Mouse (Mus musculus): Measurements from ENCODE around the gene Rnf224. TPM values are rescaled to one million over a fixed set of nuclear protein-coding genes. Genes with fewer than 3 reads are reported as not detected.

Rnf224 gene
- total and polyA plus RNA-seq, 3 experiments: not detected

DNA sequence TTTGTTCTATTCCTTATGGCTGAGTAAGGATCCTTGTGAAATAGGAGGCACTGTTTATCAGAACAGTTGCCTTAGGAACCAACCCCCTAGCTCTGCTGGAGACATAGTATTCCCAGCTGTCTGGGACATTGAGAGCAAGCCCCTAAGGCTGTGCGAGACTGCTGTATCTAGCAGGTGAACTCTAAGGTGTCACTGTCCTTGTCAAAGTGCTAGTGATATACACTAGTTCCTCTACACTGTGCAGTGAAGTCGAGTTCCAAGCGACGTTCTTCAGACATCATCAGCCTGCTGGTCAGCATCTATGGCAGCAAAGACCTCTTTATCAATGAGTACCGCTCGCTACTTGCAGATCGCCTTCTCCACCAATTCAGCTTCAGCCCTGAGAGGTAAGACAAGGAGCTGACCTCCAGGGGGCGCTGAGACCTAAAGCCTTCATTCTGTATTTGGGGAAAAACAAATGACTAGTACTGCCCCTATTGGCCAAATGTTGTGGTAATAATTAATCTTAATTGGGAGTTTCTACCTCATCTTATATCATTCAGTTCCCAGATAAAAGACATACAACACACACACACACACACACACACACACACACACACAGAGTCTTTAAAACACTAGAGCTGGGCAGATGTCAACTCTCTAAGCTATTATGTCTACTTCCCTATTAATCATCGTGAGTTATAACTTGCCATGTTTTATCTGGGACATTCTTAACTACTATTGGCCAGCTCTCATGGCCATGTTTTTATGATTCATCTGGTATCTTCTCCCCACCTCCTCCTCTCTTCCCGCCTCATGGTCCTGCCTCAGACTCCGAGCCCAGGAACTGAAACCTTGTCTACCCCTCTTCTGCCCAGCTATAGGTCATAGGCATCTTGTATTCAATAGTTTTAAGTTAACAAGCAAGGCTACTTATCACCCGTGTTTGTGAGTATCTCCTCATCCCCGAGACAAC is 42.6 kb upstream of the Rnf224 start:
- H3K4me3 ChIP-seq (replicated peaks in 1 of 3; ENCODE audit: low read depth in 2 of 3, low read length in 2 of 3, poor library complexity in 1 of 3): no peak overlapping the region
- DNase-seq (ENCODE audit: extremely low read depth): peak; percentile 88
- H3K36me3 ChIP-seq (replicated peaks in 1 of 2; ENCODE audit: control insufficient read depth in 1 of 2, insufficient read depth in 1 of 2, low read length in 1 of 2): peaks cover 72 to 91% of the 10 kb centered on the region in 2 experiments
- H3K9ac ChIP-seq (ENCODE audit: insufficient read depth, low read depth): no peak overlapping the region
- H3K4me2 ChIP-seq (ENCODE audit: insufficient read depth, low read depth, poor library complexity, severe bottlenecking): no peak overlapping the region
- H3K9me3 ChIP-seq (replicated peaks; ENCODE audit: low read length): no peaks in the 10 kb centered on the region
- no peaks in the 10 kb centered on the region for H3K27me3 ChIP-seq (replicated peaks)
- in situ Hi-C loops (cut with MboI; ENCODE audit: low pct_ligation_motif_present, low pct_unique_long_range_greater_than_20kb, low sequenced_read_pairs) (loop anchor here (10.0 kb wide), 1 partner anchor 56 kb away; the partner anchor contains the start of gene Man1b1), dilution Hi-C loops (cut with MboI; ENCODE audit: extremely low pct_ligation_motif_present, extremely low pct_unique_long_range_greater_than_20kb, low sequenced_read_pairs) (no loop called here)
- no peak overlapping the region for H3K27ac ChIP-seq (ENCODE audit: insufficient read depth, low read depth)
- H3K79me2 ChIP-seq (replicated peaks; ENCODE audit: control insufficient read depth, extremely low read depth, insufficient read depth, poor library complexity, severe bottlenecking): 0 out of 2 replicates have a peak, but pooled peaks cover 3% of the 10 kb centered on the region
- no peaks in the 10 kb centered on the region for H3K4me1 ChIP-seq (ENCODE audit: control insufficient read depth in 1 of 2, insufficient read depth in 2 of 2)
- no peak for TF ChIP-seq GABPA (IDR thresholded peaks at IDR 0.05; ENCODE audit: insufficient replicate concordance, low read depth, low read length)
- no peak for TF ChIP-seq E2F4 (IDR thresholded peaks at IDR 0.05; ENCODE audit: insufficient replicate concordance, low read depth, low read length)
- TF ChIP-seq EP300 (IDR thresholded peaks at IDR 0.05; ENCODE audit: low read length): no peak
- TF ChIP-seq NRF1 (IDR thresholded peaks at IDR 0.05; ENCODE audit: low read depth, low read length): no peak
- TF ChIP-seq CTCF (conservative IDR thresholded peaks at IDR 0.05 in 1 of 2, IDR thresholded peaks at IDR 0.05 in 1 of 2; ENCODE audit: low read depth in 2 of 2, low read length in 2 of 2): peak; percentile 80 to 99
- no peak for TF ChIP-seq ETS1 (conservative IDR thresholded peaks at IDR 0.05; ENCODE audit: low read depth, low read length)
- TF ChIP-seq POLR2A (IDR thresholded peaks at IDR 0.05; ENCODE audit: low read depth, low read length): no peak
- TF ChIP-seq RAD21 (IDR thresholded peaks at IDR 0.05; ENCODE audit: low read depth, low read length): peak; percentile 71
- no peak for TF ChIP-seq BHLHE40 (IDR thresholded peaks at IDR 0.05; ENCODE audit: low read depth, low read length)
- no peak for TF ChIP-seq ZC3H11A (IDR thresholded peaks at IDR 0.05; ENCODE audit: low read depth, low read length)
- TF ChIP-seq SMC3 (IDR thresholded peaks at IDR 0.05; ENCODE audit: low read depth, low read length): peak; percentile 75
- TF ChIP-seq CHD1 (IDR thresholded peaks at IDR 0.05; ENCODE audit: low read depth, low read length): no peak
- no peak for TF ChIP-seq MYC (IDR thresholded peaks at IDR 0.05; ENCODE audit: low read depth, low read length)
- no peak for TF ChIP-seq ZMIZ1 (IDR thresholded peaks at IDR 0.05; ENCODE audit: low read depth, low read length)

GRCm38 (mm10) chr2:25273010-25273409 is 36.4 kb upstream of the Rnf224 start:
- peaks cover 41 to 78% of the 10 kb centered on the region in 2 experiments for H3K36me3 ChIP-seq (replicated peaks in 1 of 2; ENCODE audit: control insufficient read depth in 1 of 2, insufficient read depth in 1 of 2, low read length in 1 of 2)
- peaks cover 19% of the 10 kb centered on the region for H3K79me2 ChIP-seq (replicated peaks; ENCODE audit: control insufficient read depth, extremely low read depth, insufficient read depth, poor library complexity, severe bottlenecking)
- no peak for DNase-seq (ENCODE audit: extremely low read depth)
- H3K4me3 ChIP-seq (replicated peaks in 1 of 3; ENCODE audit: low read depth in 2 of 3, low read length in 2 of 3, poor library complexity in 1 of 3): peak overlapping the region; percentile 79 to 97 (median 91)
- H3K27me3 ChIP-seq (replicated peaks): no peaks in the 10 kb centered on the region
- H3K4me2 ChIP-seq (ENCODE audit: insufficient read depth, low read depth, poor library complexity, severe bottlenecking): peak overlapping the region; percentile 39
- in situ Hi-C loops (cut with MboI; ENCODE audit: low pct_ligation_motif_present, low pct_unique_long_range_greater_than_20kb, low sequenced_read_pairs): loop anchor here (10.0 kb wide), 1 partner anchor 62 kb away; the partner anchor contains the start of gene Man1b1
- no peak for TF ChIP-seq ZKSCAN1 (IDR thresholded peaks at IDR 0.05; ENCODE audit: borderline replicate concordance, low read depth, low read length)
- TF ChIP-seq MAFK (IDR thresholded peaks at IDR 0.05; ENCODE audit: insufficient replicate concordance, low read length): no peak
- TF ChIP-seq EP300 (IDR thresholded peaks at IDR 0.05; ENCODE audit: low read length): no peak
- TF ChIP-seq MAZ (IDR thresholded peaks at IDR 0.05; ENCODE audit: low read depth, low read length): no peak
- TF ChIP-seq TCF12 (IDR thresholded peaks at IDR 0.05; ENCODE audit: low read depth, low read length): no peak
- TF ChIP-seq BHLHE40 (IDR thresholded peaks at IDR 0.05; ENCODE audit: low read depth, low read length): no peak
- TF ChIP-seq ZC3H11A (IDR thresholded peaks at IDR 0.05; ENCODE audit: low read depth, low read length): no peak
- TF ChIP-seq POLR2AphosphoS2 (IDR thresholded peaks at IDR 0.05; ENCODE audit: low read depth, low read length): no peak
- no peak for TF ChIP-seq USF1 (IDR thresholded peaks at IDR 0.05; ENCODE audit: low read depth, low read length)
- no peak for TF ChIP-seq NELFE (IDR thresholded peaks at IDR 0.05; ENCODE audit: low read depth, low read length)
- H3K9me3 ChIP-seq (replicated peaks; ENCODE audit: low read length): no peaks in the 10 kb centered on the region
- H3K4me1 ChIP-seq (ENCODE audit: control insufficient read depth in 1 of 2, insufficient read depth in 2 of 2): peaks cover 5 to 42% of the 10 kb centered on the region in 2 experiments; a peak in 3 of 4 replicates
- dilution Hi-C loops (cut with MboI; ENCODE audit: extremely low pct_ligation_motif_present, extremely low pct_unique_long_range_greater_than_20kb, low sequenced_read_pairs): no loop called here
- H3K9ac ChIP-seq (ENCODE audit: insufficient read depth, low read depth): peak overlapping the region; percentile 68
- H3K27ac ChIP-seq (ENCODE audit: insufficient read depth, low read depth): no peak overlapping the region

Measured in CH12.LX (cell line).